Mouse (Mus musculus) liver, embryonic 13.5 days (tissue): ENCODE data around the gene Il27. TPM values are rescaled to one million over a fixed set of nuclear protein-coding genes. Genes with fewer than 3 reads are reported as not detected.

Source experiments
- ATAC-seq: fragments of 200-750 bp; cut with Nextera tagmentation; 2 replicates; pipeline ENCODE4 v1.8.0; 2017; ENCODE audit warnings: low read depth, mild to moderate bottlenecking, moderate number of reproducible peaks, moderate library complexity
- DNase-seq: peaks from one replicate; pipeline ENCODE4 v3.0.0; 2022
- H3K27ac ChIP-seq: fragments of 300-500 bp; sonication (generic); 2 replicates; pipeline ENCODE4 v1.5.1; 2015; ENCODE audit warnings: moderate library complexity, mild to moderate bottlenecking, inconsistent platforms
- H3K27me3 ChIP-seq: fragments of 300-500 bp; sonication (generic); 2 replicates; pipeline ENCODE4 v1.6.1; 2015; ENCODE audit warnings: mild to moderate bottlenecking, inconsistent platforms
- H3K36me3 ChIP-seq: fragments of 300-500 bp; sonication (generic); 2 replicates; pipeline ENCODE4 v1.6.1; 2015; ENCODE audit warnings: mild to moderate bottlenecking, inconsistent platforms
- H3K4me1 ChIP-seq: fragments of 300-500 bp; sonication (generic); replicated peaks from 2 replicates; pipeline ENCODE4 v1.6.1; 2015; ENCODE audit warnings: inconsistent platforms
- H3K4me2 ChIP-seq: fragments of 300-500 bp; sonication (generic); 2 replicates; pipeline ENCODE4 v1.6.1; 2015; ENCODE audit warnings: inconsistent platforms, mild to moderate bottlenecking, moderate library complexity
- H3K4me3 ChIP-seq: fragments of 300-500 bp; sonication (generic); replicated peaks from 2 replicates; pipeline ENCODE4 v1.5.1; 2015; ENCODE audit warnings: mild to moderate bottlenecking, inconsistent platforms
- H3K9ac ChIP-seq: fragments of 300-500 bp; sonication (generic); 2 replicates; pipeline ENCODE4 v1.6.1; 2015; ENCODE audit warnings: mild to moderate bottlenecking, inconsistent platforms
- H3K9me3 ChIP-seq: fragments of 300-500 bp; sonication (generic); replicated peaks from 2 replicates; pipeline ENCODE4 v1.6.1; 2016; ENCODE audit warnings: inconsistent platforms
- WGBS: fragments of 180-500 bp; shearing (Covaris S2); methylation state at CpG from one replicate; pipeline ENCODE4 v1.1.7; 2015; ENCODE audit not compliant: insufficient replicate concordance; 5-methylcytosine and 5-hydroxymethylcytosine counted together
- polyA plus RNA-seq: library from polyadenylated mRNA; unstranded; fragments of >200 nt; fragmentation: Nextera tagmentation; extraction: Ambion mirVana; gene quantifications from 2 replicates; pipeline ENCODE4 v1.2.1, GENCODE M21; 2015

Gene Il27
- polyA plus RNA-seq, 1 experiment from 2014 or later: not detected

DNA sequence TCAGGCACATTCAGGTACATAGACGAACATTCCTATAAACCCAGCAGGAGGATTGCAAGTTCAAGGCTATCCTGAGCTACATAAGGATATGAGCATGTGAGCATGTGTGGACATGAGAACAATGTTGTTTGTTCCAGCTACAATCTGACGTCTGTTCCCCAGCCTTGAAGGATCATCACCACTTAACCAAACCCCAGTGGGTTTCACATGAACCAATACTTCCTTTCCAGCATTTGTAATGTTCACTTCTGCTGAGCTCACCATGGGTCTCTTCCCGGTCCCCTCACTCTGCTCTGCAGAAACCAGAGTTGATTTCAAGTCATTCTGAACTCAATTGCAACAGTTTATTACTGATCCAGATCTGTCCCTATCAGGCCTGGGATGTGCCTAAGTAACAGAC lies 7.9 kb upstream of the Il27 start:
- Histone ChIP-seq H3K4me2 (no peak overlapping the region), H3K36me3 (no peaks in the 10 kb centered on the region), H3K9me3 (no peaks in the 10 kb centered on the region), H3K4me3 (no peak overlapping the region), H3K9ac (no peak overlapping the region), H3K27ac (no peak overlapping the region), H3K4me1 (0 out of 2 replicates have a peak, but pooled peaks cover 8% of the 10 kb centered on the region), H3K27me3 (no peaks in the 10 kb centered on the region)
- ATAC-seq (no peak), DNase-seq (no peak)
- WGBS: 54% methylated on average over 3 of the region's 3 CpGs

DNA sequence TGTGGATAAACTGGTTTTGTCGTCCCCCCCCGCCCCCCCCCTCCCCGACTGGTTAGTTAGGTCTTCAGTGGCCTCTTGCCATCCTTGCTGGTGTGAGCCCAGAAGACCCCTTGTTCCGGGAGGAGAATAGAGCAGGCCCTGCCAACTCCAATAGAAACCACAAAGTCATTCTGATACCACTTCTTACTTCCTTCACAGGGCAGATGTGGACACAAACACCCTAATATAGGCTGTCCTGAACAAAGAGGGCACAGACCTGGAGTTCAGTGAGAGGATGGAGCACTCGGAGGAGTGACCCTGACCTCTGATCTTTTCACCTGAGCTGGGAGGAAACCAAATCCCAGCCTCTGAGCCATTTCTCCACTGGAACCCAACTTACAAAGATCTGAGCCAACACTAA lies 7.2 kb upstream of the Il27 start:
- H3K9me3 ChIP-seq: no peaks in the 10 kb centered on the region
- no peak overlapping the region for H3K27ac ChIP-seq
- 26% methylated on average over 5 of the region's 5 CpGs for WGBS
- ATAC-seq: no peak
- H3K36me3 ChIP-seq: no peaks in the 10 kb centered on the region
- H3K4me3 ChIP-seq: no peak overlapping the region
- no peak overlapping the region for H3K9ac ChIP-seq
- no peak for DNase-seq
- H3K4me2 ChIP-seq: no peak overlapping the region
- 0 out of 2 replicates have a peak, but pooled peaks cover 5% of the 10 kb centered on the region for H3K4me1 ChIP-seq
- no peaks in the 10 kb centered on the region for H3K27me3 ChIP-seq

DNA sequence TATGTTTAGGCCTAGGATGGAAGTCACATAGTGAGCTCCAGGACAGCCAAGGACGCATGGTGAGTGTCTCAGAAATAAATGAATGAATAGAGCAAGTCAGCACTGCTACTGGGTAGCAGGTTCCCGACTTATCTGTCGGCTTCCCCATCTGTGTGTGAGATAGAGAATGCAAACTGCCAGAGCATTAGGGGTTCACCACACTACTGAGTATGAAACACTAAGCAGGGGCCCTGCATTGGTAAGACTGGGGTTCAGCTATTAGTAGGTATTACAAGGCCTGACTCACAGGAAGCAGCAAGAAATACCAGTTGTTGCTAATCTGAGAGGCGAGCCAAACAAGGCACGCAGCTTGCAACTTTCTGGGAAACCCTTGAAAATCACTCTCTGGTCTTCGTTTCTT lies 4.2 kb upstream of the Il27 start:
- ATAC-seq: no peak

DNA sequence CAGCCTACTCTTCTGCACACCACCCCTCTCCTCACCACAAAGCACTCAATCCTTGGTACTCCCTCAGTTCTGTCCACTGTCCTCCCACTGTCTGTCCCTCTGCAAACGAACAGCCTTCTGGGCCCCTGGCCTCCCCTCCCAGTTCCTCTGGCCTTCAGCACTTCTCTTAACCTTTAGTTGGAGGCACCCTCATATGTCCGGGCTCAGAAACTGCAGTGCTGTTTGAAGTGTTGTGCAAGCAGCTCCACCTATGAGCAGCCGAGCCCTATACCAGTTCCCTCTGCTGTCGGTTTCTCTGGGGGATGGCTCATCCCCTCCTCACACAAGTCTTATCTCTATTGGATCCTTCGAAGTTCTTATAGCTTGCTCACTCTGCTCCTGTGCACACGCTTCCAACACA lies 1.7 kb upstream of the Il27 start:
- Histone ChIP-seq H3K27me3 (no peaks in the 10 kb centered on the region), H3K27ac (no peak overlapping the region), H3K9me3 (no peaks in the 10 kb centered on the region), H3K4me2 (no peak overlapping the region), H3K4me1 (0 out of 2 replicates have a peak, but pooled peaks cover 4% of the 10 kb centered on the region), H3K9ac (no peak overlapping the region), H3K4me3 (no peak overlapping the region), H3K36me3 (no peaks in the 10 kb centered on the region)
- DNase-seq (no peak), ATAC-seq (peak; percentile 51; the same call in 1 of the 2 replicates)
- WGBS: 20% methylated on average over 6 of the region's 6 CpGs

More for the DNA sequence above, 4.2 kb upstream of the Il27 start:
- no peak overlapping the region for H3K4me2 ChIP-seq
- H3K36me3 ChIP-seq: no peaks in the 10 kb centered on the region
- no peaks in the 10 kb centered on the region for H3K9me3 ChIP-seq
- WGBS: 46% methylated on average over 6 of the region's 6 CpGs
- no peaks in the 10 kb centered on the region for H3K27me3 ChIP-seq
- H3K4me1 ChIP-seq: 0 out of 2 replicates have a peak, but pooled peaks cover 9% of the 10 kb centered on the region
- no peak overlapping the region for H3K4me3 ChIP-seq
- DNase-seq: no peak
- no peak overlapping the region for H3K9ac ChIP-seq
- H3K27ac ChIP-seq: no peak overlapping the region

DNA sequence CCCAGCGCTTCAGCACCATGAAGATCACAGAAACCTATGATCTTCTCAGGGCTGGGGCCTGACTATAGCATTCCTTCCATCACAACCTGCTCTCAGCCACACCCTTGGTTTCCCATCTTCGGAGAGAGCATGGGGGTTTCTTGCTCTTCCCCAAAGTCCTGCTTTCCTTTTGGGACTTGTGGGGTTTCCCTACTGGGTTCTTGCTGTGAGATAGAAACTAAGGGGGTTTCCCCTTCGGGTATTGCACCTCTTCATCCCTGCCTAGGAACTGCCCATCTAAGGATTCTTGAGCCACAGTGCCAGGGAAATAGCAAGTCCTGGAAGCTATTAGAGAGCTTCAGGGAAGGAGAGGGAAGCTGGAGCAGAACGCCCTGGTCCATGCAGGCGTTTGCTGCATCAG lies 1.1 kb upstream of the Il27 start:
- Histone ChIP-seq H3K4me1 (0 out of 2 replicates have a peak, but pooled peaks cover 4% of the 10 kb centered on the region), H3K36me3 (no peaks in the 10 kb centered on the region), H3K9me3 (no peaks in the 10 kb centered on the region), H3K27me3 (no peaks in the 10 kb centered on the region), H3K4me2 (no peak overlapping the region), H3K9ac (no peak overlapping the region), H3K4me3 (no peak overlapping the region), H3K27ac (no peak overlapping the region)
- WGBS: 65% methylated on average over 5 of the region's 5 CpGs
- DNase-seq (no peak), ATAC-seq (no peak)

DNA sequence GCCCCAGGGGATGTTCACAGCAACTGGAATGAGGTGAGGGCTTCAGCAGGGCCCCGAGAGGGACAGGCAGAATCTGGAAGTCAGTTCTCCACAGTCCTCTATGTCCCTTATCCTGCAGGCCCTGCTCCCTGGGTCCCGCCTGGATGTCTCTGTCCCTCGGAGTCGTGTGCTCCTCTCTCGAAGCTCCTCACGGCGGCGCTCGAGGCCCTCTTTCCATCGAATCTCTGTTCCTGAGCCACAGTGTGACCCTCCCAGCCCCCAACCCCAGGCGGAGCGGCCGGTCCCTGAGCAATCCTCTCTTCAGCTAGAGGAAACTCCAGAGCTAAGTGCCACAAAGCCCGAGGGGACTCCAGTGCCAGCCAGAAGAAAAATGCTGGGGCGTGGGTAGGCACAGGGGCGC lies 7.0 kb downstream of the Il27 start:
- Histone ChIP-seq H3K27me3 (peaks cover 27% of the 10 kb centered on the region), H3K27ac (no peak overlapping the region), H3K4me1 (peaks cover 25% of the 10 kb centered on the region), H3K4me2 (no peak overlapping the region), H3K9ac (no peak overlapping the region), H3K36me3 (no peaks in the 10 kb centered on the region), H3K4me3 (no peak overlapping the region), H3K9me3 (no peaks in the 10 kb centered on the region)
- ATAC-seq (no peak), DNase-seq (no peak)
- 17% methylated on average over 16 of the region's 16 CpGs for WGBS

DNA sequence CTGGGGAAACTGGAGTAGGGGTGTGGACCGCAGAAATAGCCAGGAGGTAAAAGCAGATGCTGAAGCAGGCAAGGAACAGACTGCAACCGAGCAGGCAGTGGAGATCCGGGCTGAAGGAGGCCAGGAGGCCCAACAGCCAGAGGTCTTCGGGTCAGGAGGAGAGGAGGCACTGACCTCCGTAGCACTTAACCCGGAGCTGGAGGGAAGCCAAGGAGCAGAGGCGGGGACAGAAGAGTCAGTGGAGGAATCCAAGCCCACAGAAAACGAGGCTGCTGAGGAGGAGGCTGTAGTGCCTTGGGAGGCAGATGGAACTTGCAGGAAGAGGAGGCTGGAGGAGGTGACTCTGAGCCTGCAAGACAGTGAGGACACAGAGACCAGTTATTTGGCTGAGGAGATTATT lies 7.9 kb downstream of the Il27 start:
- no peak overlapping the region for H3K4me2 ChIP-seq
- peaks cover 32% of the 10 kb centered on the region for H3K4me1 ChIP-seq
- 65% methylated on average over 8 of the region's 8 CpGs for WGBS
- H3K27ac ChIP-seq: no peak overlapping the region
- no peaks in the 10 kb centered on the region for H3K9me3 ChIP-seq
- peaks cover 27% of the 10 kb centered on the region for H3K27me3 ChIP-seq
- no peaks in the 10 kb centered on the region for H3K36me3 ChIP-seq
- no peak for ATAC-seq
- no peak for DNase-seq
- no peak overlapping the region for H3K4me3 ChIP-seq
- no peak overlapping the region for H3K9ac ChIP-seq

DNA sequence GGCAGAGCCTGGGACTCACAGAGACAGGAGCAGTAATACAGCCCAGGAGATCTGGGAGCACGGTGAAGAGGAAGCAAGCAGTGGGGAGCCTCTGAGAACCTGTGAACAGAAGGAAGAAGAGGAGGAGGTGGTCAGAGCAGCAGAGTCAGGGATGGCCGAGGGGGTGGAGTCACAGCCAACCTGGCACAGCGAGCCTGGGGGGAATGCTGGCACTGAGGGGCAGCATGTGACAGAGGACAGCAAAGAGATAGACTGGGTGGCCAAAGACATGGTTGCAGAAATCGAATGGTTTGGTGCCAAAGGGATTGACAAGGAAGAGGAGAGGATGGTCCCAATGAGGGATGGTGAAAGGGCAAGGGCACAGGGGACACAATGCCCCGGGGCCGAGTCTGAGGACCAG lies 9.0 kb downstream of the Il27 start, which contains the start of gene Cln3:
Gene Cln3, minus strand, starts transcription at position 101 of the 400 bp plus-strand sequence.
- H3K4me1 ChIP-seq: peaks cover 34% of the 10 kb centered on the region
- DNase-seq (no peak), ATAC-seq (no peak)
- H3K27me3 ChIP-seq: peaks cover 27% of the 10 kb centered on the region
- H3K9ac ChIP-seq: no peak within 1 kb of the TSS
- H3K9me3 ChIP-seq: no peaks in the 10 kb centered on the region
- H3K4me3 ChIP-seq: peak within 1 kb of the TSS; percentile 2; the same call in 1 of the 2 replicates
- peak within 1 kb of the TSS; percentile 32 for H3K4me2 ChIP-seq
- WGBS: 45% methylated on average over 6 of the region's 6 CpGs
- no peaks in the 10 kb centered on the region for H3K36me3 ChIP-seq
- H3K27ac ChIP-seq: no peak within 1 kb of the TSS

DNA sequence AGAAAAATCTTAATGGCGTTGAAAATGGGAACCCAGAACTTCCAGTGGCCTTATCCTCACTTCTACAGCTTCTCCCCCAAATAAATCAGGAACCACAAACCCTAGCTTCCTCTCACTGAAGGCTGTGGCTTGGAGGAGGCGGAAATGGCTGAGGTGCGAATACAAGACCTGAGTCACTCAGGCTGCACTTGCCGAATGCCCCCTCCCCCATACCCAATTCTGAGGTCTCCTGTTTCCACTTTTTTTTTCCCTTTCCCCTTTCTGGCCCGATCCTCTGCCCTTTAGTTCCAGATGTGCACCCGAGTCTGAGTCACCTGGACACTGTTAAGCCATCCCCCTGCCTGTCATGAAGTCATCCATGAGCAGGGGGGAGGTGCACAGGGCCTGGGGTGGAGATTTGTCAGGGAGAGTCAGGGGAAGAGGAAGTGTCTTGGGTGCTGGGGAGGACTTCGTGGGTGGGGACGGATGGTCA lies 10.2 kb downstream of the Il27 start, which contains the start of gene Apobr:
Gene Apobr, plus strand, starts transcription at position 437 of the 472 bp plus-strand sequence.
- peaks cover 34% of the 10 kb centered on the region for H3K4me1 ChIP-seq
- DNase-seq (no peak), ATAC-seq (no peak)
- WGBS: 26% methylated on average over 8 of the region's 8 CpGs
- 0 out of 2 replicates have a peak, but pooled peaks cover 5% of the 10 kb centered on the region for H3K36me3 ChIP-seq
- peak within 1 kb of the TSS; percentile 57 for H3K4me3 ChIP-seq
- H3K27me3 ChIP-seq: peaks cover 27% of the 10 kb centered on the region
- H3K9ac ChIP-seq: 0 out of 2 replicates have a peak within 1 kb of the TSS, but pooled peaks have one; percentile 67
- no peaks in the 10 kb centered on the region for H3K9me3 ChIP-seq
- H3K27ac ChIP-seq: peak within 1 kb of the TSS; percentile 29; the same call in 1 of the 2 replicates
- H3K4me2 ChIP-seq: peak within 1 kb of the TSS; percentile 89

DNA sequence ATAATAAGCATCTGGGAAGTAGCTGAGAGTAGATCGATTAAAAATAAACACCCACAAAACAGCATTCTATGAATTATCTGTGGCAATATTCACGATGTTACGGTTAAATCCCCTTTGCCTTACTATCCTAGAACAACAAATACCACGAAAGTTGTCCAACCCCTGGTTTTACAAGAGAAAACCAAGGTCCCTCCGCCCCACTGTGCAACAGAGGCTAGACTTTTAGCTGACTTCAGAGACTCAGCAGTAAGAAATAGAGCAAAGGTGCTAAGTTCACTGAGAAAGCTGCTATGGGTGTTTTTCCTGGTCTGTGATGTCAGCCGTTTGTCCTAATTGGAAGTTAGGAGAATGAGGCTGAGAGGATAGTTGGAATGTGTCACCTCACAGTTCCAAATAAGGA lies 11.0 kb downstream of the Il27 start:
- WGBS: 39% methylated on average over 6 of the region's 6 CpGs
- peak overlapping the region; percentile 57 for H3K4me3 ChIP-seq
- H3K27me3 ChIP-seq: peaks cover 27% of the 10 kb centered on the region
- H3K9me3 ChIP-seq: no peaks in the 10 kb centered on the region
- peak overlapping the region; percentile 67; the same call in 1 of the 2 replicates for H3K9ac ChIP-seq
- DNase-seq (no peak), ATAC-seq (no peak)
- 0 out of 2 replicates have a peak, but pooled peaks cover 5% of the 10 kb centered on the region for H3K36me3 ChIP-seq
- H3K4me1 ChIP-seq: peaks cover 34% of the 10 kb centered on the region
- H3K27ac ChIP-seq: peak overlapping the region; percentile 29
- H3K4me2 ChIP-seq: peak overlapping the region; percentile 89

DNA sequence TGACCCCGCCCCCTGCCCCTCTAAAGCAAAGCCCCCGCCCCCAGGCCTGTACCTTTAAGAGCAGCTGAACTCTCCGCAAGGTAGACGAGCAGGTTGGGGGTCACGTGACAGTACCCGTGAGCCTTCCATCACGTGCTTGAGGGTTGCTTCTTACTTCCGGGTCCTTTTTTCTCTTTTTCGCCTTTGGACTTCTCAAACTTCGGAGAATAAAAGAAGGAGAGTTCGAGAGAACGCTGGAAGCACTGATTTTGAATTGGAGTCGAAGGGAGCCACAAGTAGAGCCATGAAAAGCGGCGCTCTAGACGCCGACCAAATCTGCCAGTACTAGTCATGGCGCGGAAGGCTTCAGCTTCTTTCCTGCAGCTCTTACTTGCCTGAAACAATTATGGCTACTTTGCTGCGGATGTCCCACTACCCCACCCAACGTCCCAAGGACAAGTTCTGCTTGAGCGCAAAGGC lies 11.5 kb downstream of the Il27 start:
- Histone ChIP-seq H3K4me1 (peaks cover 34% of the 10 kb centered on the region), H3K9me3 (no peaks in the 10 kb centered on the region), H3K4me2 (peak overlapping the region; percentile 89), H3K9ac (peak overlapping the region; percentile 67), H3K27ac (peak overlapping the region; percentile 29), H3K27me3 (peaks cover 27% of the 10 kb centered on the region), H3K4me3 (peak overlapping the region; percentile 57), H3K36me3 (0 out of 2 replicates have a peak, but pooled peaks cover 5% of the 10 kb centered on the region)
- DNase-seq (peak; percentile 80), ATAC-seq (peak; percentile 83)
- WGBS: under 1% methylated on average over 22 of the region's 22 CpGs

DNA sequence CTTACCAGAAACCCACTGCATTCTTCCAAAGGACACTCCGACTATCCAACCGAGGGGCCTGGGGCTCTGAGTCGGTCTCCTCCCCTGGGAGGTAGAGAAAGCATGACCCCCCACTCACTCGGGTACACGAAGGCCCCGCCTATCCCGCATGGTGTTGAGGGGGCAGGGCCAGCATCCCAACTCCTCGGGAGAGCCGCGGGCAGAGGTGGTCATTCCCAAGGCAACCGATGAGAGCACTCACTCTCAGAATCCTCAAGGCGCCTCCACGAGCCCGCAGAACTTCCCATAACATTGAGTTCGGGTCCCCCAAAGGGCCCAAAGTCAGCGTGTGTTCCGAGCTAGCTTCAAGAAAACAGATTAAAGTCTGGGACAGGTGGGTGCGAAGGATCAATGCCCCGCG lies 12.0 kb downstream of the Il27 start:
- H3K27me3 ChIP-seq: peaks cover 27% of the 10 kb centered on the region
- H3K9me3 ChIP-seq: no peaks in the 10 kb centered on the region
- H3K36me3 ChIP-seq: 0 out of 2 replicates have a peak, but pooled peaks cover 7% of the 10 kb centered on the region
- 5% methylated on average over 20 of the region's 20 CpGs for WGBS
- H3K4me3 ChIP-seq: peak overlapping the region; percentile 57
- peaks cover 28% of the 10 kb centered on the region for H3K4me1 ChIP-seq
- H3K9ac ChIP-seq: peak overlapping the region; percentile 67
- peak overlapping the region; percentile 89 for H3K4me2 ChIP-seq
- 0 out of 2 replicates have a peak overlapping the region, but pooled peaks have one; percentile 29 for H3K27ac ChIP-seq
- ATAC-seq: peak; percentile 47
- peak; percentile 9 for DNase-seq
